Mouse (Mus musculus) MEL (cell line): ENCODE measurements around the gene Tyro3. TPM values are rescaled to one million over a fixed set of nuclear protein-coding genes. Genes with fewer than 3 reads are reported as not detected.

Experiments used
- DNase-seq: peaks from one replicate; pipeline ENCODE4 v3.0.0; 2011; ENCODE audit warnings: low read depth, low spot score
- H3K27ac ChIP-seq: 2 replicates; pipeline ENCODE4 v1.5.1; 2012; ENCODE audit warnings: low read depth, mild to moderate bottlenecking, control low read depth, low read length, moderate library complexity; ENCODE audit not compliant: control insufficient read depth
- H3K27me3 ChIP-seq, 2 experiments: fragments of 150-350 bp in 1 of 2; sonication (generic) in 1 of 2; 2 replicates each; pipeline ENCODE4 v1.6.1; 2012; ENCODE audit warnings: low read length in 2 of 2, mild to moderate bottlenecking in 2 of 2, improper control_type of control experiment in 1 of 2, moderate library complexity in 1 of 2; ENCODE audit not compliant: insufficient read depth in 2 of 2, control insufficient read depth in 1 of 2
- H3K36me3 ChIP-seq, 2 experiments: 2 replicates each; pipeline ENCODE4 v1.6.1; 2012 to 2014; ENCODE audit warnings: low read length in 2 of 2, improper control_type of control experiment in 1 of 2, inconsistent platforms in 1 of 2, mild to moderate bottlenecking in 1 of 2; ENCODE audit not compliant: insufficient read depth in 2 of 2, control insufficient read depth in 1 of 2
- H3K4me1 ChIP-seq, 2 experiments: fragments of 150-350 bp in 1 of 2; sonication (generic) in 1 of 2; 2 replicates each; pipeline ENCODE4 v1.6.1; 2012; ENCODE audit warnings: low read length in 2 of 2, improper control_type of control experiment in 1 of 2, mild to moderate bottlenecking in 1 of 2; ENCODE audit not compliant: insufficient read depth in 2 of 2, control insufficient read depth in 1 of 2
- H3K4me3 ChIP-seq, 2 experiments: fragments of 150-350 bp in 1 of 2; sonication (generic) in 1 of 2; 2 replicates each; pipeline ENCODE4 v1.5.1; 2012; ENCODE audit warnings: low read depth in 2 of 2, low read length in 2 of 2, mild to moderate bottlenecking in 2 of 2, moderate library complexity in 2 of 2, control low read depth in 1 of 2, improper control_type of control experiment in 1 of 2; ENCODE audit not compliant: control insufficient read depth in 1 of 2, insufficient read depth in 1 of 2
- H3K79me2 ChIP-seq: 2 replicates; pipeline ENCODE4 v1.6.1; 2012; ENCODE audit warnings: mild to moderate bottlenecking, low read length, moderate library complexity; ENCODE audit not compliant: control insufficient read depth, poor library complexity, insufficient read depth
- H3K9ac ChIP-seq: 2 replicates; pipeline ENCODE4 v1.6.1; 2012; ENCODE audit warnings: low read depth, mild to moderate bottlenecking, control low read depth, low read length, moderate library complexity; ENCODE audit not compliant: control insufficient read depth, poor library complexity, severe bottlenecking
- H3K9me3 ChIP-seq: fragments of 150-350 bp; sonication (generic); replicated peaks from 2 replicates; pipeline ENCODE4 v1.6.1; 2012; ENCODE audit warnings: mild to moderate bottlenecking, low read length, improper control_type of control experiment, moderate library complexity; ENCODE audit not compliant: insufficient read depth
- CHD2 ChIP-seq: IDR thresholded peaks from 2 replicates; pipeline ENCODE4 v1.6.1; 2011; ENCODE audit warnings: low read length, improper control_type of control experiment
- KAT2A ChIP-seq: conservative IDR thresholded peaks from 2 replicates; pipeline ENCODE4 v1.6.1; 2012; ENCODE audit warnings: low read depth, low read length, improper control_type of control experiment, inconsistent platforms
- MYB ChIP-seq: IDR thresholded peaks from 2 replicates; pipeline ENCODE4 v1.6.1; 2011; ENCODE audit warnings: mild to moderate bottlenecking, low read depth, low read length, improper control_type of control experiment
- MYC ChIP-seq: IDR thresholded peaks from 2 replicates; pipeline ENCODE4 v1.6.1; 2011; ENCODE audit warnings: low read depth, mild to moderate bottlenecking, low read length, improper control_type of control experiment, moderate library complexity
- NELFE ChIP-seq: IDR thresholded peaks from 2 replicates; pipeline ENCODE4 v1.6.1; 2011; ENCODE audit warnings: low read depth, low read length, improper control_type of control experiment
- NRF1 ChIP-seq: IDR thresholded peaks from 2 replicates; pipeline ENCODE4 v1.6.1; 2014; ENCODE audit warnings: low read depth, mild to moderate bottlenecking, inconsistent platforms, low read length, improper control_type of control experiment, moderate library complexity; ENCODE audit not compliant: poor library complexity, insufficient read depth, severe bottlenecking
- POLR2AphosphoS2 ChIP-seq: IDR thresholded peaks from 2 replicates; pipeline ENCODE4 v1.6.1; 2011; ENCODE audit warnings: low read length, improper control_type of control experiment
- POLR2AphosphoS5 ChIP-seq: IDR thresholded peaks from 2 replicates; pipeline ENCODE4 v1.6.1; 2012; ENCODE audit warnings: low read depth, borderline replicate concordance, mild to moderate bottlenecking, inconsistent platforms, low read length, moderate library complexity, mixed read lengths
- RAD21 ChIP-seq: IDR thresholded peaks from 2 replicates; pipeline ENCODE4 v1.6.1; 2011; ENCODE audit warnings: mild to moderate bottlenecking, low read depth, low read length, improper control_type of control experiment
- RCOR1 ChIP-seq: IDR thresholded peaks from 2 replicates; pipeline ENCODE4 v1.6.1; 2012; ENCODE audit warnings: low read depth, mild to moderate bottlenecking, inconsistent platforms, low read length, improper control_type of control experiment
- SIN3A ChIP-seq: IDR thresholded peaks from 2 replicates; pipeline ENCODE4 v1.6.1; 2012; ENCODE audit warnings: low read length, improper control_type of control experiment, inconsistent platforms
- SMC3 ChIP-seq: IDR thresholded peaks from 2 replicates; pipeline ENCODE4 v1.6.1; 2011; ENCODE audit warnings: low read depth, low read length, improper control_type of control experiment
- TAL1 ChIP-seq: IDR thresholded peaks from 2 replicates; pipeline ENCODE4 v1.6.1; 2012; ENCODE audit warnings: mild to moderate bottlenecking, inconsistent platforms, low read length, moderate library complexity, mixed read lengths
- TBP ChIP-seq: IDR thresholded peaks from 2 replicates; pipeline ENCODE4 v1.8.0; 2011; ENCODE audit warnings: low read depth, low read length, improper control_type of control experiment
- TCF12 ChIP-seq: IDR thresholded peaks from 2 replicates; pipeline ENCODE4 v1.6.1; 2014; ENCODE audit warnings: low read depth, mild to moderate bottlenecking, inconsistent platforms, low read length, improper control_type of control experiment, moderate library complexity
- USF1 ChIP-seq: IDR thresholded peaks from 2 replicates; pipeline ENCODE4 v1.6.1; 2014; ENCODE audit warnings: low read depth, mild to moderate bottlenecking, inconsistent platforms, low read length, improper control_type of control experiment, moderate library complexity
- ZMIZ1 ChIP-seq: IDR thresholded peaks from 2 replicates; pipeline ENCODE4 v1.6.1; 2012; ENCODE audit warnings: low read depth, mild to moderate bottlenecking, inconsistent platforms, low read length, improper control_type of control experiment, moderate library complexity
- ZNF384 ChIP-seq: IDR thresholded peaks from 2 replicates; pipeline ENCODE4 v1.6.1; 2012; ENCODE audit warnings: low read depth, mild to moderate bottlenecking, inconsistent platforms, low read length, improper control_type of control experiment
- polyA plus RNA-seq, 2 experiments: library from polyadenylated mRNA; stranded (reverse) in 1 of 2; unstranded in 1 of 2; fragments of >175 nt in 1 of 2; fragments of >200 nt in 1 of 2; gene quantifications; 2 replicates each; pipeline versions ENCODE4 v1.2.1 to v1.2.4; 2012; ENCODE audit warnings: low replicate concordance in 2 of 2, low read depth in 1 of 2; ENCODE audit not compliant: insufficient read length in 2 of 2, insufficient read depth in 1 of 2, missing spikeins in 1 of 2
- total RNA-seq: library from RNA; depleted of rRNA; stranded (reverse); fragments of 300-350 nt; gene quantifications from 2 replicates; pipeline ENCODE4 v1.2.3, GENCODE M21; 2012

Tyro3 gene
- total and polyA plus RNA-seq, 3 experiments, result 11.2 to 15.2 TPM; not detected in 1

GRCm38 (mm10) chr2:119810890-119811289, 13.4 kb downstream of the Tyro3 start:
- H3K79me2 ChIP-seq, result no peaks in the 10 kb centered on the region
- TF ChIP-seq SMC3 (no peak), TAL1 (no peak)
- TF ChIP-seq, all 39 proteins: peak for 0
- H3K4me3 ChIP-seq, result no peak overlapping the region
- no peak overlapping the region for H3K27ac ChIP-seq
- DNase-seq, result no peak
- H3K36me3 ChIP-seq, result no peaks in the 10 kb centered on the region
- H3K9me3 ChIP-seq, result no peaks in the 10 kb centered on the region
- H3K9ac ChIP-seq, result no peak overlapping the region
- no peaks in the 10 kb centered on the region for H3K27me3 ChIP-seq
- H3K4me1 ChIP-seq, result no peaks in the 10 kb centered on the region

GRCm38 (mm10) chr2:119811490-119812146, 14.1 kb downstream of the Tyro3 start:
- no peak for DNase-seq
- Histone ChIP-seq H3K27me3 (no peaks in the 10 kb centered on the region), H3K9ac (no peak overlapping the region), H3K4me1 (no peaks in the 10 kb centered on the region), H3K79me2 (no peaks in the 10 kb centered on the region), H3K9me3 (no peaks in the 10 kb centered on the region), H3K4me3 (no peak overlapping the region), H3K36me3 (no peaks in the 10 kb centered on the region), H3K27ac (no peak overlapping the region)
- TF ChIP-seq SIN3A, result no peak

DNA sequence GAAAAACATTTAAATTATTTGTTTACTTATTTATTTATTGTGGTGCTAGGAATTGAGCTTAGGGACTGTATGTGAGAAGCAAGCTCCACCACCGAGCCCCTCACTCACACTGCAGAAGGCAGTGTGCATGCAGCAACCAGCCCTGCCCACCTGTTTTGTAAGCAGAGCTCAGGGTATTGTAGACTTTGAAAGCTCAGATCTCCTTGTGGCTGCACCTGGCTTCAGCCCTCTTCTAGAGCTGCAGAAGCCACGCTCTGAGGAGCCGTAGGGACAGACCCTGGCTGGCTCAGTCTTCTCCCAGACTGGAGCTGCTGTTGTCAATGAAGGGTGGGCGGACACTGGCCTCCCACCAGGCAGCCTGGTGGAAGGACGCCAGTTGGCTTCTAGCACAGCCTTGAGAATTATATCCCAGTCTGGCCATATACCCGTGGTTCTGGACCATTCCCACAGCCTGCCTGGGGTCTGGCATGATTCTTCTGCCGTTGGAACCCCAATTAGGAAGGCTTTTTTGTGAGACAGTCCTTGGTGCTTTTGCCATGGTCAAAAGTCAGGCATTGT, 16.9 kb downstream of the Tyro3 start:
- H3K4me3 ChIP-seq, result no peak overlapping the region
- no peaks in the 10 kb centered on the region for H3K27me3 ChIP-seq
- TF ChIP-seq TCF12 (no peak), CHD2 (no peak), MYB (no peak), RAD21 (no peak), SIN3A (no peak), RCOR1 (no peak), TAL1 (no peak), SMC3 (no peak), MYC (no peak), NELFE (no peak), ZMIZ1 (no peak), POLR2AphosphoS2 (no peak), NRF1 (no peak), USF1 (no peak), TBP (no peak), ZNF384 (no peak), POLR2AphosphoS5 (no peak), KAT2A (no peak)
- TF ChIP-seq, all 39 proteins: peak for 0
- no peaks in the 10 kb centered on the region for H3K79me2 ChIP-seq
- H3K36me3 ChIP-seq, result peaks cover 0 to 6% of the 10 kb centered on the region in 2 experiments; a peak in 2 of 4 replicates
- DNase-seq, result no peak
- no peak overlapping the region for H3K9ac ChIP-seq
- no peak overlapping the region for H3K27ac ChIP-seq
- H3K4me1 ChIP-seq, result peaks cover 6 to 7% of the 10 kb centered on the region in 2 experiments
- no peaks in the 10 kb centered on the region for H3K9me3 ChIP-seq
